Mouse (Mus musculus) retina, embryonic 14.5 days (tissue): Measurements from ENCODE around the gene Myl6.
"Not testable (repeated sequence)": the region's sequence is repeated elsewhere in the genome, so short reads cannot be mapped to it uniquely, and the experiment has no call there.

ENCODE experiments used
- DNase-seq: peaks from one replicate; pipeline ENCODE4 v3.0.0-alpha.2; 2015; ENCODE audit warnings: low spot score

Gene Myl6

DNA sequence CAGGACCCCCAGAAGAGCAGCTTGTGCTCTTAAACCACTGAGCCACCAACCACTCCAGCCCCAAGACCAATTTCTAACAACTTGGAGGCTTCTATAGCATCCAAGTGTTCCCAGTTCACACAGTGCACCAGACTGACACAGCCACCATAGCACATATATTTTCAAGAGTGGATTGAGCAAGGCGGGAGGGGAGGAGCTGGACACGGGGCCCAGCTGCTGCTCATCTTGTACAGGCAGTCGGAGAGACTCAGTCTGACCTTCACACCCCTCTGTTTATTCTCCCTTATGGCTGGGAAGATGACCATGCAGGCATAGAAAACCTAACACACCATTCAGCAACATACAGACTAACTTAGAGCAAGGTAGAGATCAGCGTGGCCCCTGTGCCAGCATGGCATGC lies 15.9 kb upstream of the Myl6 start:
- DNase-seq = no peak

- DNase-seq = no peak
These were observed 15.3 kb upstream of the Myl6 start for GRCm38 (mm10) chr10:128509203-128509602.

GRCm38 (mm10) chr10:128508260-128508659 lies 14.3 kb upstream of the Myl6 start:
- no peak for DNase-seq

GRCm38 (mm10) chr10:128505974-128506373 lies 12.0 kb upstream of the Myl6 start:
- DNase-seq = no peak

GRCm38 (mm10) chr10:128505371-128505667 lies 11.4 kb upstream of the Myl6 start:
- DNase-seq = not testable (repeated sequence)

DNA sequence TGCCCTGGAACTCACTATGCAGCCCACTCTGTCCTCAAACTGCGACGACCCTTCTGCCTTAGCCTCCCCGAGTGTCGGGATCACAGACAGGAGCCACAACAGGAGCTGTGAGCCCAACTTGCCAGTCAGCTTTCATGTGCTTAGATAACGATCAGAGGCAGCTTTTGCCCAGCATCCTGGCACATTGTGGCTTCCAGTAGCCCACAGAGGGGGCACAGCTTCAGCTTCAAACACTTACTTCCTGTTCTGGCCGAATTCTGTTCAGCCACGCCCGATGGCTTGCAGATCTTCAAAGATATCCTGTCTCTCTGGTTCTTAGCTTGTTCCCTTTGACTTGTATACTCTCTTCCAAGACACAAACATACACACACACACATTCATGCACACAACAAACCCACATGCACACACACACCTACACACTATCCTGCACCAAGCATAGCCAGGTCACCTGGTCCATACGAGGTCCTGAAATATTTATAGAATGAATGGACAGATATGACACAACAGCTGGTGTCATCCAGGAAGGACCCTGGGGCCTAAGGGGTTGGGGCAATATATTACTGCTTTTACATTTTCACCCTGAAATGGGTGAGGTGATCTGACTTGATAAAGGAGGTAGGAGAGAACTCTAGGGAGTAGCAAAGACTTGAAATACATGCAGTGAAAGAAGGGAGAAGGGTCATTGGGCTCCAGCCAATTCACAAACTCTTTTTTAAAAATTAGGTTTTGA lies 10.9 kb upstream of the Myl6 start:
- no peak for DNase-seq

DNA sequence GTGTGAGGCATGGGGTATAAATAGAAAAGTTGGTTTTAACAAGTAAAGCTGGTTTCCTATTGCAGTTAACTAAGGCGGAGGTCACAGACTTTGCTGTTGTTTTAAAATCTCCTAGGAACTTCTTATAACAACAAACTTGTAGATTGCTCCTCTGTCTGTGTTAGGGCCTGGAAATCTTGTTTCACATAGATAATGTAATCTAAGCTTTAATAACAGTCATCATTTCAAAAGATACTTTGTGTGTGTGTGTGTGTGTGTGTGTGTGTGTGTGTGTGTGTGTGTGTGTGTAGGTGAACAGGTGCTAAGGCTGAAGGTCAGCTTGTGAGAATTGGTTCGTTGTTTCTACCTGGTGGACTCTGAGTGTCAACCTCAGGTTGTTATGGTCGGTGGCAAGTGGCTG lies 10.1 kb upstream of the Myl6 start:
- DNase-seq = no peak

DNA sequence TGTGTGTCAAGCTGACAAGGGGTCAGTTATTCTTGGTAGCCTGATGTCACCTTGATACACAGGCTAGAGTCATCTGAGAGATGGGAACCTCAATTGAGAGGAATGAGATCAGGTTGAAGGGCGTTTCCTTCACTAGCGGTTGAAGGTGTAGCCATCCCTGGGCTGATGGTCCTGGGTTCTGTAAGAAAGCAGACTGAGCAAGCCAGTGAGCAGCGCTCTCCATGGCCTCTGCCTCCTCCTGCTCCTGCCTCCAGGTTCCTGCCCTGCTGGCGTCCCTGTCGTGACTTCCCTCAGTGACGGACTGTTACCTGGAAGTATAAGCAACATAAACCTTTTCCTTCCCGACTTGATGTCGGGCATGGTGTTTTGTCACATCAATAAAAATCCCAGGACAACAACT lies 9.6 kb upstream of the Myl6 start:
- DNase-seq = no peak

DNA sequence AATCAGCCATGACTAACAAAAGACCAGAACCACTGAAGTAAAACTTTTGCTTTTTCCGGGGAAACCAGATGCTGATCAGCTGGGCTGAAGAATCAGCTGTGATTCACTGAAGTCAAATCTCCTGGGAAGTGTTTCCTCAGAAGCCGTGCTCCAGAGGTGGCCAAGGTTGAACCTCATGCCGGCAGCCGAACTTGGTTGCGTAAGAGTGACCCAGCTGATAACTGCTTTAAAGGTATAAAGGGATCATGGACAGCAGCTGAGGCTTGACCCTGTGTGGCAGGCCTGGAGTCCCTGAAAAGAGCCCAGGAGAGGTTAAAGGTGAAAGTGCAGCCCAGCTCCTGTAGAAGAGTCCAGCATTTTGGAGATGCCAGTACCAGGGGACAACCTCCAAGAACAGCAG lies 8.4 kb upstream of the Myl6 start:
- DNase-seq = no peak

DNA sequence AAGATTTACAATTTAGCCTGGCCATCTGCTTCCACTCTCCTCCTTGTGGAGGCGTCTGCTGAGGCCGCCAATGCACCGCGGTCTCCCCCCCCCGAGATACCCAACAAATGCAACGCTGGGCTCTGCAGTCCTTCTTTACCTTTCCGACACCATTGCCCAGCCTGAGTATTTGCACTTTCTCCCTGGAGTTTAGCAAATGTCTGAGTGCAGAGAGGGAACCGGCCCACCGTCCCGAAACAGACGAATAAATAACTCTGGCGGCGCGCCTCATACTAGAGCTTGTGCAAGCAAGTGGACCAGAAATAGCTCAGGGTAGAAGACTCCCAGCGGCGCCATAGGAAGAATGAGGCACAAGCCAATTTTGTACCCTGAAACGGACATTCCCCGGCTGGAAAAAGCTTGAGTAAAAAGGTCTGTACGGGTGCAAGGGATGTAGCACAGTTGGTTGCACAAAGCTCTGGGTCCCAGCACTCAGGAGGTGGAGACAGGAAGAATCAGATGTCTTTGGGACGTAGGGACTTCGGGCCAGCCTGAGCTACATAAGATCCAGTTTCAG lies 5.2 kb upstream of the Myl6 start:
- peak; percentile 54 for DNase-seq

- DNase-seq = peak; percentile 97
These were observed 4.6 kb upstream of the Myl6 start, which contains the start of gene Myl6b for GRCm38 (mm10) chr10:128498590-128498989. Gene Myl6b (minus strand): TSS chr10:128498685.

- no peak for DNase-seq
These were observed 3.3 kb upstream of the Myl6 start for GRCm38 (mm10) chr10:128497134-128497737.

GRCm38 (mm10) chr10:128496509-128497077 lies 2.6 kb upstream of the Myl6 start:
- DNase-seq = no peak

- DNase-seq = no peak
These were observed 2.0 kb upstream of the Myl6 start for GRCm38 (mm10) chr10:128495903-128496302.

DNA sequence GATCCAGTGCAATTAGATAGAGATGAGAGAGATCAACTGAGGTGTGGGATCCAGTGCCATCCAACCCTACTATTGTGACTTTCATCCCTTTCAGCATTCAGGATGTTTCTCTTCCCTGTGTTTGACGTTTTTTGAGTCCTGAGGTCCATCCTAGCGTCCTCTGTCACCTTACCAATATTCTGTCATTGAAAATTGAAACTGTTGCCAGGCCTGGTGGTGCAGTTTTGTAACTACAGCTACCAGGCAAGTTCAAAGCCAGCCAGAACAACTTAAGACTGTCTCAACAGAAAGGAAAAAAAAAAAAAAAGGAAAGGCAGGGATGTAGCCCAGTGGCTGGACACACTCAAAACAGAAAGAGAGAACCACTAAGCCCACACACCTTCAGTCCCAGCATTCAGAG lies 1.3 kb upstream of the Myl6 start:
- no peak for DNase-seq

- DNase-seq = no peak
These were observed 811 bp upstream of the Myl6 start for GRCm38 (mm10) chr10:128494667-128495245.

DNA sequence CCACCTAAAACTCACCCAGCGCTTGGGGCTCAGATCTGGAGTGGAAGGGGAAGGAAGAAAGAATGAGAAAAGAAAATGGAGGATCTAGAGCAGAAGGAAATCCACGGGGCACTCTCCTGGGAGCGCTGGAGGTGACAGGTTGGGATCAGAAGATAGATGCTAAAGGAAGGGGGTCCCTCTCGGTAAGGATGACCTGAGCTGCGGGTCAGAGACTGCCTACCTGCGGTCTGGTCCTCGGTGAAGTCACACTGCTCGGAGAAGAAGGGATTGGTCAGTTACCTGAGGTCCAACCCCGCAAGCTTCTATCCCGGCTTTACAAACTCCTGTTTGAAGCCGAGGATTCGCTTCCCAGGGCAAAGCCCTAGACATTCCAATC lies 638 bp downstream of the Myl6 start:
- no peak for DNase-seq

DNA sequence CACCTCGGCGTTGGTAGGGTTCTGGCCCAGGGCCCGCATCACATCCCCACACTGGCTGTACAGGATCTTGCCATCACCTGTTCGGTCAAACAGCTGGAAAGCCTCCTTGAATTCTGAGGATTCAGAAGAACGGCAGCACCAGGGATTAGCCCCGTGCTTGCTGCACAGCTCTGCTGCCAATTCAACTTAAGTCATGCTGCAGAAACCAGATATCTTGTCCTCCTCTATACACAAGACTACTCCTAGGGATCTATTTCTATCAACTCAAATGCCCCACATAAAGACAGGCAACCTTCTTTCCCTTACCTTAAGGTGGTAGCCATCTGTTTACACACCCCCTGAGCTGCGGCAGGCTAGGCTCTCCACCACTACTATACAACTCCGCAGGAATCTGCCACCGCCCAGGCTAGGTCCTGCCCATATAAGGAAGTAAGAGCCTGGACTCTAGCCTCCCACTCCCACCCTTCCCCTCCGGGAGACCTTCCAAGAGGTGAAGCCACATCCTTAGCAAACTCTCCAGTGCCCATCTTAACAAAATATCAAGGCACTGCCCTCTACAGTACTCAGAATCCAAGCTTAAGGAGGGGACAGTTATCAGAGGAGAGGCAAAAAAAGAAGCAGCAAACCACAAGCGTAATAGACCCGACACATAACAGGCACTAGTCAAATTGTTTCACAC lies 1.2 kb downstream of the Myl6 start:
- peak; percentile 61 for DNase-seq

DNA sequence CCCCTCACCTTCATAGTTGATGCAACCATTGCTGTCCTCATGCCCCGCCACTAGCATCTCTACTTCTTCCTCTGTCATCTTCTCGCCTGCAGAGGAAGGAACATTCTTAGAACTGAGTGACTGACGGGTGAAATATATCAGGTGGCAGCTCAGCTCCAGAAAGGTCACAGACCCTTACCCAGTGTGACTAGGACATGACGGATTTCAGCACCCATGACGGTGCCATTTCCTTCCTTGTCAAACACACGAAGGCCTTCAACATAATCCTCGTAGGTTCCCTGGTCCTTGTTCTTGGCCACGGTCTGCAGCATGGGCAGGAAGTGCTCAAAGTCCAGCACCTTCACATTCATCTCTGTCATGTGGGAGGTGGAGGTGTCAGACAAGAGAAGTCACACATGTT lies 1.9 kb downstream of the Myl6 start:
- not testable (repeated sequence) for DNase-seq

GRCm38 (mm10) chr10:128491495-128491894 lies 2.5 kb downstream of the Myl6 start:
- DNase-seq = no peak

DNA sequence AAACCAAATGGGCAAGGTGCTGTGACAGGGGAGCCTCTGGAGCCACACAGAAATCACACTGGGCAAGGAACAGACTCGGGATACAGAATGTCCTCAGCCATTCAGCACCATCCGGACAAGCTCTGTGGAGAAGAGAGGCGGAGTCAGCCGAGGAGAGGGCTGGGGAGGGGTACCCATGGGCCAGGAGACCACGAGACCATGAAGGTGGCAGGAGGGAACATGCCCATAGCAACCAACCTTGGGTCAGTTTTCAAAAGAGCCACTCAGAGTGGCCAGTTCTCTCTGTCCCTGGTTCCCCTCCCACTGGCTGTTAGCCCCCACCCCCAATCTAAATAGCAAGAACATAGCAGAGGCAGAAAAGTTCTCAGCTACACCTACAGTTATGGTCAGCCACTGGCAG lies 3.0 kb downstream of the Myl6 start:
- no peak for DNase-seq

DNA sequence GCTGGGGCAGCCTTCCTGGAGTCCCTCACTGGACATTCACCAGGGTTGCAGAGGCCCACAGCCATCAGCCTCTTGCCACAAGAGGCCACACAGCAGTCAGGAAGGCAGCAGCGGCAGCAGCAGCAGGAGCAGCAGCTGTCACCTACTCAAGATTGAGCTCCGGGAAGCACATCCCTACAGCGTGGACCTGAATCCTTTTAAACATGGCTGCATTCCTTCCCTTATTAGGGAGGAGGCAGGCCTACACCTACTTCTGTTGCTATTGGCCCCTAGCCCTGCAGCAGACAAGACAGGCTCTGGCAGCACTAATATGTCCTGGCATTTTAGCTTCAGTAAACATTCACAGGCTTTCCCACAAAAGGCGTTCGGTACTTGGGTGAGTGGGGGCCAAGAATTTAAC lies 3.7 kb downstream of the Myl6 start:
- no peak for DNase-seq

DNA sequence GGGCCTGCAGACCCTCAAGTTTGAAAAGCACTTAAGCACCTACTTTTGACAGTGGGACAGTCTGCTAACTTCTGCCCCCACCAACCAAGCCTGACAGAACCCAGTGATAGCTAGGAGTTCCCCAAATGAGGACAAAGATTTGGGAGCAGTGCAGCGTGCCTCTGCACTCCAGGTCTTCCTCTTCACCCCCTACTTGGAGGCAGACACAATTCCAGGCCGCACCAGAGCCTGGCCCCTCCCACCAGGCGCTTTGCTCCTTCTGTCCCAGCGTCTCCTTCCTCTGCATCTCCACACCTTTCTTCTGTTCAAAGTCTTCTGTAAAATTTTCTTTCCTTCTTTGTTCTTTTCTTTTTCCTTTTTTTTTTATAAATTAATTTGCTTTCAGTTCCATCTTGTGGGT lies 4.2 kb downstream of the Myl6 start:
- DNase-seq = no peak
